Mouse (Mus musculus) stomach, embryonic 16.5 days (tissue): ENCODE measurements around the gene Mrpl38. TPM values are rescaled to one million over a fixed set of nuclear protein-coding genes. Genes with fewer than 3 reads are reported as not detected.
A peak's percentile ranks its signal among the peaks of the same experiment; 100 is the strongest.

Source experiments
- ATAC-seq: fragments of 200-750 bp; cut with Nextera tagmentation; 2 replicates; pipeline ENCODE4 v1.8.0; 2017; ENCODE audit warnings: moderate number of reproducible peaks, moderate TSS enrichment; ENCODE audit not compliant: insufficient read depth, low FRiP score
- H3K27ac ChIP-seq: fragments of 300-500 bp; sonication (generic); 2 replicates; pipeline ENCODE4 v1.5.1; 2014; ENCODE audit warnings: low read length
- H3K27me3 ChIP-seq: fragments of 300-500 bp; sonication (generic); 2 replicates; pipeline ENCODE4 v1.6.1; 2014; ENCODE audit warnings: low read length, control low read depth, mixed read lengths; ENCODE audit not compliant: control insufficient read depth, insufficient read depth
- H3K36me3 ChIP-seq: fragments of 300-500 bp; sonication (generic); 2 replicates; pipeline ENCODE4 v1.6.1; 2014; ENCODE audit warnings: low read length; ENCODE audit not compliant: control insufficient read depth, insufficient read depth
- H3K4me1 ChIP-seq: fragments of 300-500 bp; sonication (generic); 2 replicates; pipeline ENCODE4 v1.6.1; 2014; ENCODE audit warnings: low read length, control low read depth, mixed read lengths; ENCODE audit not compliant: control insufficient read depth, insufficient read depth
- H3K4me2 ChIP-seq: fragments of 300-500 bp; sonication (generic); 2 replicates; pipeline ENCODE4 v1.6.1; 2014; ENCODE audit warnings: low read depth, low read length, mixed read lengths
- H3K4me3 ChIP-seq: fragments of 300-500 bp; sonication (generic); replicated peaks from 2 replicates; pipeline ENCODE4 v1.5.1; 2014; ENCODE audit warnings: mild to moderate bottlenecking, low read length
- H3K9ac ChIP-seq: fragments of 300-500 bp; sonication (generic); 2 replicates; pipeline ENCODE4 v1.6.1; 2014; ENCODE audit warnings: low read length
- H3K9me3 ChIP-seq: fragments of 300-500 bp; sonication (generic); replicated peaks from 2 replicates; pipeline ENCODE4 v1.6.1; 2016; ENCODE audit warnings: low read length, control low read depth; ENCODE audit not compliant: control insufficient read depth
- WGBS: fragments of 180-500 bp; shearing (Covaris S2); extraction: QIAGEN DNeasy Blood & Tissue Kit; methylation state at CpG from one replicate; pipeline ENCODE4 v1.1.7; 2014; 5-methylcytosine and 5-hydroxymethylcytosine counted together
- polyA plus RNA-seq: library from polyadenylated mRNA; unstranded; fragments of >200 nt; fragmentation: Nextera tagmentation; extraction: Ambion mirVana; gene quantifications from 2 replicates; pipeline ENCODE4 v1.2.1, GENCODE M21; 2015

The Mrpl38 gene
- polyA plus RNA-seq, 1 experiment from 2014 or later = 87.0 TPM

GRCm38 (mm10) chr11:116108464-116109137 lies 30.1 kb downstream of the Mrpl38 start:
- H3K27ac ChIP-seq = peak overlapping the region; percentile 45
- no peaks in the 10 kb centered on the region for H3K9me3 ChIP-seq
- peak overlapping the region; percentile 67 for H3K4me3 ChIP-seq
- H3K27me3 ChIP-seq = peaks cover 18% of the 10 kb centered on the region
- H3K4me2 ChIP-seq = peak overlapping the region; percentile 87
- WGBS = 13% methylated on average over 23 of the region's 23 CpGs
- H3K4me1 ChIP-seq = peaks cover 54% of the 10 kb centered on the region
- peak overlapping the region; percentile 81 for H3K9ac ChIP-seq
- H3K36me3 ChIP-seq = 0 out of 2 replicates have a peak, but pooled peaks cover 5% of the 10 kb centered on the region
- ATAC-seq = no peak

- peak overlapping the region; percentile 81 for H3K9ac ChIP-seq
Measured at GRCm38 (mm10) chr11:116107777-116108285, 30.8 kb downstream of the Mrpl38 start.

DNA sequence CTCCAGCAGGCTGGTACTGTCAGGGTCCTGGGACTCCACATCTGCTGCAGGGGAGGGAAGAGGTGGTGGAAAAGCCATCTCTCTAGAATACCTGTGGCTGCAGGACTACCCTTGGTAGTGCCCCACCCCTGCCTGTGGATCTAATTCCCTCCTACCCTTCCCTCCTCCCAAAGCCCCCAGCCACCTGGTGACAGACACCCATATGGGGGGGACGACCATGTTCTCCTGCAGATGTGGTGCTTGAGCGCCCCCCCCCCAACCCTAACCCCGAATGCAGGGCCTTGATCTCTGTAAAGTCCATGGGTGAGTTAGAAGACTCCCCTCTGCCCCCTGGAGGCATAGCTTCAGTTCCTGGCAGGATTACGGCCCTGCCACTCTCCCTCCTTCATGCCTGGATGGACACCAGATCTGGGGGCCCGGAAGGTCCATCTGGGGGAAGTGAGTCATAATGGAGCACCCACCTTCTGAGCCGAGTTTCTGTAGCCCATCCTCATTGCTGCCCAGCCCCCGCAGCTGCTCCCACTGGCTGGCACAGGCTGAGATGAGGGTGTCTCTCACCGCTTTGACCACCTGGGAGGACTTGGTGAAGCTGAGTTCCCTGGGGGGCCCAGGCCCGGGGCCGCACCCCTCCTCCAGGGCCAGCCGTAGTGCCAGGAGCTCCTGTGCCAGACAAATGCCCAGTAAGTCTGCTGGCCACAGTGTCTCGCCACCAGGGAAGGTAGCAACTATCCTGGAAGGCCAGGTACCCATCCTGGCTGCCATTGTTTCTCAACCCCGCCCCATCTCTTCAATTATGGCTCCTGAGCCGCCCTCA lies 31.5 kb downstream of the Mrpl38 start:
- Histone ChIP-seq H3K27me3 (peaks cover 18% of the 10 kb centered on the region), H3K4me2 (peak overlapping the region; percentile 87), H3K9ac (peak overlapping the region; percentile 81), H3K27ac (peak overlapping the region; percentile 45), H3K36me3 (0 out of 2 replicates have a peak, but pooled peaks cover 5% of the 10 kb centered on the region), H3K4me3 (peak overlapping the region; percentile 67), H3K9me3 (no peaks in the 10 kb centered on the region), H3K4me1 (peaks cover 66% of the 10 kb centered on the region)
- ATAC-seq = no peak
- WGBS = 47% methylated on average over 13 of the region's 14 CpGs

More at GRCm38 (mm10) chr11:116107777-116108285, 30.8 kb downstream of the Mrpl38 start:
- ATAC-seq = no peak
- peak overlapping the region; percentile 67 for H3K4me3 ChIP-seq
- H3K36me3 ChIP-seq = 0 out of 2 replicates have a peak, but pooled peaks cover 5% of the 10 kb centered on the region
- H3K27me3 ChIP-seq = peaks cover 18% of the 10 kb centered on the region
- no peaks in the 10 kb centered on the region for H3K9me3 ChIP-seq
- peak overlapping the region; percentile 87 for H3K4me2 ChIP-seq
- 40% methylated on average over 19 of the region's 19 CpGs for WGBS
- H3K4me1 ChIP-seq = peaks cover 61% of the 10 kb centered on the region
- peak overlapping the region; percentile 45 for H3K27ac ChIP-seq

GRCm38 (mm10) chr11:116106154-116106962 lies 32.3 kb downstream of the Mrpl38 start:
- Histone ChIP-seq H3K27ac (0 out of 2 replicates have a peak overlapping the region, but pooled peaks have one; percentile 12), H3K9me3 (no peaks in the 10 kb centered on the region), H3K36me3 (0 out of 2 replicates have a peak, but pooled peaks cover 5% of the 10 kb centered on the region), H3K4me3 (peak overlapping the region; percentile 14; the same call in 1 of the 2 replicates), H3K4me1 (peaks cover 74% of the 10 kb centered on the region), H3K27me3 (peaks cover 18% of the 10 kb centered on the region), H3K9ac (peak overlapping the region; percentile 81), H3K4me2 (peak overlapping the region; percentile 87)
- ATAC-seq = no peak
- 28% methylated on average over 32 of the region's 32 CpGs for WGBS

DNA sequence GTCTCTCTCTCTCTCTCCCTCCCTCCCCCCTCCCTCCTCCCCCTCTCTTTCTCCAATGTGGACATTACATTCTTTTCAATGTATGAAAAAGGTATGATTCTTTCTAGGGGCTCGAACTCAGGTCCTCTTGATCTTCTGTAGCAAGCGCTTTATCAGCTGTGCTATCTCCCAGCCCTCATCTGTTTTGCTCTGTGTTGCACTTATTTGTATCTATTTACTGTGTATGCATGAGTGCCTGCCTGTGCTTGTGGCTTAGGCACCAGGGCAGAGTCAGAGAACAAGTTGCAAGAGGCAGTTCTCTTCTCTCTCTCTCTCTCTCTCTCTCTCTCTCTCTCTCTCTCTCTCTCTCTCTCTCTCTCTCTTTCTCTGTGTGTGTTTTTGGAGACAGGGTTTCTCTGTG lies 33.6 kb downstream of the Mrpl38 start:
- Histone ChIP-seq H3K9ac (no peak overlapping the region), H3K4me2 (no peak overlapping the region), H3K4me3 (no peak overlapping the region), H3K27ac (peak overlapping the region; percentile 95; the same call in 1 of the 2 replicates), H3K9me3 (no peaks in the 10 kb centered on the region), H3K27me3 (peaks cover 18% of the 10 kb centered on the region), H3K4me1 (peaks cover 77% of the 10 kb centered on the region), H3K36me3 (0 out of 2 replicates have a peak, but pooled peaks cover 5% of the 10 kb centered on the region)
- WGBS = 88% methylated on average over 2 of the region's 2 CpGs
- no peak for ATAC-seq

DNA sequence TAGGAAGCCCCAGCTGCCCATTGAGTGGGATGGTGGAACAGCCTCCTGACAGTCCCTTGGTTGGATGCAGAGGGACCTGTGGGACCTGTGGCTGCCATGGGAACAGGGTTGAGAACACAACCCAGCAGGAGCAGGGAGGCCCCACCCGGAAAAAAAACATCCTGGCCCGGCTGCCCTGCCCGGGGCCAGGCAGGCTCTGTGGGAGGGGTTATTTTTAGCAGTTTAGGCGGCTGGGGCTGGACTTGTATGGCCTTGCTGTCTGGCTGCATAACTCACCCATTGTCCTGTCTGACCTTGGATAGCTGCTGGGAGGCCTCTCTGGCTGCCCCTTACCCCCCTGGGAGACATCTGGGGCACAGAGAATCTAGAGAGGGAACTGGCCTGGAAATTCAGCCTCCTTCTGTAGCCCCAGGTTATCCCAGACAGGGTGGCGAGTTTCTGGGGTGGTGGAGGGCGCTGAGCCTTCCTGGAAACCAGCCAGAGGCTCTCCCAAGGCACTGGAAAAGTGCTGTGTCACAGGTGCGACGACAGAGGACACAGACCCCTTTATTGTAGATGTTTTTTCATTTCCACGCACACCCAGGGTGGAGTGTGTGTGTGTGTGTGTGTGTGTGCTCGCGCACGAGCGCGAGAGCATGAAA lies 34.5 kb downstream of the Mrpl38 start:
- WGBS = 30% methylated on average over 14 of the region's 14 CpGs
- Histone ChIP-seq H3K27me3 (peaks cover 15% of the 10 kb centered on the region), H3K9me3 (no peaks in the 10 kb centered on the region), H3K9ac (peak overlapping the region; percentile 51), H3K4me2 (peak overlapping the region; percentile 27; the same call in 1 of the 2 replicates), H3K4me1 (peaks cover 82% of the 10 kb centered on the region), H3K27ac (peak overlapping the region; percentile 95), H3K36me3 (0 out of 2 replicates have a peak, but pooled peaks cover 5% of the 10 kb centered on the region), H3K4me3 (no peak overlapping the region)
- peak; percentile 79 for ATAC-seq

DNA sequence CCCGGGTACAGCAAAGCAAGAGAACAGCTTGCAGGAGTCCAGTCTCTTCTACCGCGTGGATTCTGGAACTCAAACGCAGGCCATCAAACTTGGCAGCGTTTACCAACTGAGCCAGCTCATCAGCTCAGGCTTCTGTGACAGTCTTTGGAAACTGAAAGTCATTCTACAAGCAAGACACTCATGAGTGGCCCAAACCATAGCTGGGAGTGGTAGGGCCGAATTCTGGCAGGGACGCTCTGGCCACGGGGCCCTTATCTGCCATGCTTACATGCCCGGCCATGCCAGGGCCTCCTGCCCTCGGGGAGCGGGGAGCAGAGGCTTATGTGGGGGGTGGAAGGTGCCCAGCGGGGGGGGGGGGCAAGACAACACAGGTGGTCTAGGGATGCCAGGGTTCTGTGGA lies 35.1 kb downstream of the Mrpl38 start:
- ATAC-seq = no peak
- Histone ChIP-seq H3K36me3 (0 out of 2 replicates have a peak, but pooled peaks cover 5% of the 10 kb centered on the region), H3K4me2 (no peak overlapping the region), H3K4me3 (no peak overlapping the region), H3K27ac (peak overlapping the region; percentile 95), H3K9me3 (no peaks in the 10 kb centered on the region), H3K9ac (peak overlapping the region; percentile 29; the same call in 1 of the 2 replicates), H3K27me3 (peaks cover 13% of the 10 kb centered on the region), H3K4me1 (peaks cover 87% of the 10 kb centered on the region)
- WGBS = 55% methylated on average over 12 of the region's 12 CpGs

DNA sequence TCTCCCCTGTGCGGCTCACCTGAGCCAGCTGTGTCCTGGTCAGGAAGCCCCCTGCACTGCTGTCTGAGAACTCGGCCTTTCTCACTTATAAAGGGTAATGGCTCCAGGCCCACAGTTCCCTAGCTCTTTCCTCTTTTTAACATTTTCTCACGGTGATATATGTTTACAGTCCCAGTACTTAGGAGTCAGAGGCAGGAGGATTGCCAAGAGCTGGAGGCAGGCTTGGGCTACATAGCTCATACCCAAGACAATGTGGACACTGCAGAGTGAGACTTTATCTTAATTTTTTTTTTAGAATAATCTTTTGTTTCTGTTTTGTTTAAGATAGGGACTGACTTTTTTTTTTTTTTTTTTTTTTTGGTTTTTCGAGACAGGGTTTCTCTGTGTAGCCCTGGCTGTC lies 36.2 kb downstream of the Mrpl38 start:
- 37% methylated on average over 3 of the region's 4 CpGs for WGBS
- no peak overlapping the region for H3K4me3 ChIP-seq
- H3K27me3 ChIP-seq = peaks cover 3% of the 10 kb centered on the region; the same call in 1 of the 2 replicates
- peak overlapping the region; percentile 10; the same call in 1 of the 2 replicates for H3K4me2 ChIP-seq
- no peak for ATAC-seq
- H3K27ac ChIP-seq = peak overlapping the region; percentile 97
- H3K9ac ChIP-seq = peak overlapping the region; percentile 61
- H3K9me3 ChIP-seq = no peaks in the 10 kb centered on the region
- H3K36me3 ChIP-seq = 0 out of 2 replicates have a peak, but pooled peaks cover 5% of the 10 kb centered on the region
- H3K4me1 ChIP-seq = peaks cover 77% of the 10 kb centered on the region
